Mouse (Mus musculus) stomach, embryonic 14.5 days (tissue): ENCODE data around the gene Jag1. TPM values are rescaled to one million over a fixed set of nuclear protein-coding genes. Genes with fewer than 3 reads are reported as not detected.
A peak's percentile ranks its signal among the peaks of the same experiment; 100 is the strongest.

Experiments
- ATAC-seq: fragments of 200-750 bp; cut with Nextera tagmentation; 2 replicates; pipeline ENCODE4 v1.8.0; 2017; ENCODE audit warnings: low read depth, moderate TSS enrichment; ENCODE audit not compliant: insufficient number of reproducible peaks, insufficient read depth, low FRiP score
- H3K27ac ChIP-seq: fragments of 300-500 bp; sonication (generic); 2 replicates; pipeline ENCODE4 v1.5.1; 2014; ENCODE audit warnings: mild to moderate bottlenecking, low read length, moderate library complexity, mixed read lengths
- H3K27me3 ChIP-seq: fragments of 300-500 bp; sonication (generic); 2 replicates; pipeline ENCODE4 v1.6.1; 2014; ENCODE audit warnings: low read length, control low read depth, mixed read lengths; ENCODE audit not compliant: control insufficient read depth, insufficient read depth
- H3K36me3 ChIP-seq: fragments of 300-500 bp; sonication (generic); 2 replicates; pipeline ENCODE4 v1.6.1; 2014; ENCODE audit warnings: mild to moderate bottlenecking, control low read depth, low read length, moderate library complexity, mixed read lengths; ENCODE audit not compliant: control insufficient read depth, insufficient read depth
- H3K4me1 ChIP-seq: fragments of 300-500 bp; sonication (generic); 2 replicates; pipeline ENCODE4 v1.6.1; 2014; ENCODE audit warnings: low read length, control low read depth, mixed read lengths; ENCODE audit not compliant: control insufficient read depth, insufficient read depth
- H3K4me2 ChIP-seq: fragments of 300-500 bp; sonication (generic); replicated peaks from 2 replicates; pipeline ENCODE4 v1.6.1; 2014; ENCODE audit warnings: low read depth, low read length, control low read depth
- H3K4me3 ChIP-seq: fragments of 300-500 bp; sonication (generic); 2 replicates; pipeline ENCODE4 v1.5.1; 2014; ENCODE audit warnings: low read depth, low read length, control low read depth
- H3K9ac ChIP-seq: fragments of 300-500 bp; sonication (generic); replicated peaks from 2 replicates; pipeline ENCODE4 v1.6.1; 2014; ENCODE audit warnings: low read depth, mild to moderate bottlenecking, control low read depth, low read length, moderate library complexity, mixed read lengths
- H3K9me3 ChIP-seq: fragments of 300-500 bp; sonication (generic); 2 replicates; pipeline ENCODE4 v1.6.1; 2016; ENCODE audit warnings: low read depth, low read length, control low read depth; ENCODE audit not compliant: control insufficient read depth
- WGBS: fragments of 180-500 bp; shearing (Covaris S2); extraction: QIAGEN DNeasy Blood & Tissue Kit; methylation state at CpG from one replicate; pipeline ENCODE4 v1.1.7; 2014; 5-methylcytosine and 5-hydroxymethylcytosine counted together
- polyA plus RNA-seq: library from polyadenylated mRNA; unstranded; fragments of >200 nt; fragmentation: Nextera tagmentation; extraction: Ambion mirVana; gene quantifications from 2 replicates; pipeline ENCODE4 v1.2.1, GENCODE M21; 2014

The Jag1 gene
- polyA plus RNA-seq, 1 experiment from 2014 or later = 20.2 TPM

DNA sequence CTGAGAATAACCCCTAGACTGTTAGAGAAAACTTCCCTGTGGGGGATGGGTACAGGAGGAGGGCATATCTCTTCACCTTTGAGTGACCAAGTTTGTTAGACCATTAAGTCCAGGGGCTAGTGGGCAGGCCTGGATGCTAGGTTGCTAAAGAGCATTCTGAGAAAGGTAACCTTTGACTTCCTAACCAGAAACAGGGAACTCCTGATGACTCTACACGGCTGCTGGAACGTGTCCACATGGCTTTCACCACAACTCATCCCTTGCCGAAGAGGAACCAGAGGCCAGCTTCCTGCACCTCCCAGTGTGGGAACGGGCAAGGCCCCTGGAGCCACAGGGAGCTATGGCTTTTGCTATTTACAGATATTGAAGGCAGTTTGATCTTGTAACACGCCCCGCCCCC, 36.0 kb downstream of the Jag1 start:
- ATAC-seq = no peak
- H3K9ac ChIP-seq = no peak overlapping the region
- peaks cover 3% of the 10 kb centered on the region for H3K4me1 ChIP-seq
- no peak overlapping the region for H3K4me3 ChIP-seq
- no peaks in the 10 kb centered on the region for H3K9me3 ChIP-seq
- no peak overlapping the region for H3K4me2 ChIP-seq
- no peak overlapping the region for H3K27ac ChIP-seq
- no peaks in the 10 kb centered on the region for H3K27me3 ChIP-seq
- peaks cover 29% of the 10 kb centered on the region for H3K36me3 ChIP-seq
- 76% methylated on average over 6 of the region's 6 CpGs for WGBS

- H3K4me3 ChIP-seq = no peak overlapping the region
- ATAC-seq = no peak
- H3K4me1 ChIP-seq = peaks cover 3% of the 10 kb centered on the region
- H3K9ac ChIP-seq = no peak overlapping the region
- H3K9me3 ChIP-seq = no peaks in the 10 kb centered on the region
- no peak overlapping the region for H3K4me2 ChIP-seq
- H3K27me3 ChIP-seq = no peaks in the 10 kb centered on the region
- no peak overlapping the region for H3K27ac ChIP-seq
- WGBS = 24% methylated on average over 10 of the region's 10 CpGs
- H3K36me3 ChIP-seq = peaks cover 23% of the 10 kb centered on the region
These were observed 36.6 kb downstream of the Jag1 start for GRCm38 (mm10) chr2:137079721-137080320.

DNA sequence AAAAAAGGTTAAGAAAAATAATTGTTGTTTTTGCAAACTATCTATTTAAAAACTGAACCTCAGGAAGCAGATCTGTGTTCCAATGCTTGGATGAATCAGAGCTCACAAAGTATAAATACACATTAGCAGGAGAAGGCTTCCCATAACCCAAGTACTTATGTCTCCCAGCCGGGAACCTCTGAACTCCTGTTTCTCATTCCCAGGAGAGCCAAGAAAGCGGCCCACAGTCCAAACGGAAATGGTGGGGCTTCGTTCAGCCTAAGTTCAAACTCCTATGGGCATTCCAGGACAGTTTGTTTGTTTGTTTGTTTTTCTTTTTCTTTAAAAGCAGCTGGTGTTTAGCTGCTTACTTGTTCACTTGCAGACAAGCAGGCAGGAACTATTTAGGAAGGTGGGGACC, 37.7 kb downstream of the Jag1 start:
- Histone ChIP-seq H3K36me3 (peaks cover 13% of the 10 kb centered on the region), H3K27me3 (no peaks in the 10 kb centered on the region), H3K9me3 (no peaks in the 10 kb centered on the region), H3K9ac (no peak overlapping the region), H3K27ac (no peak overlapping the region), H3K4me1 (peaks cover 6% of the 10 kb centered on the region), H3K4me2 (no peak overlapping the region), H3K4me3 (no peak overlapping the region)
- 68% methylated on average over 4 of the region's 4 CpGs for WGBS
- ATAC-seq = no peak

DNA sequence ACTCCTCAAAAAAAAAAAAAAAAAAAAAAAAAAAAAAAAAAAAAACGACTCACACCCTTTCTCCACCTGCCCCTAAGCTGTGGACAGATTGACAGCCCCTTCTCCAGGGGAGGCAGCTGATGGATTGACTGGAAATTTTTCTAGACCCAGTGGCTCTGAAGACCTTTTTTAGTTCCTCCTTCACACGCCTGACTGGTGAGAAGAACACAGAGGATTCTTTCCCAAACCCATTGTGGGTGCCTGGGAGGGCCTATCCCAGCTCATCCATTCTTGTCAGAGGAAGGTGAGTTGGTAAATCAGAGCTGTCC, 42.2 kb downstream of the Jag1 start:
- no peak for ATAC-seq
- Histone ChIP-seq H3K4me1 (0 out of 2 replicates have a peak, but pooled peaks cover 4% of the 10 kb centered on the region), H3K9me3 (no peaks in the 10 kb centered on the region), H3K4me3 (no peak overlapping the region), H3K27me3 (no peaks in the 10 kb centered on the region), H3K36me3 (no peaks in the 10 kb centered on the region), H3K9ac (no peak overlapping the region), H3K27ac (no peak overlapping the region), H3K4me2 (no peak overlapping the region)
- 33% methylated on average over 2 of the region's 2 CpGs for WGBS

DNA sequence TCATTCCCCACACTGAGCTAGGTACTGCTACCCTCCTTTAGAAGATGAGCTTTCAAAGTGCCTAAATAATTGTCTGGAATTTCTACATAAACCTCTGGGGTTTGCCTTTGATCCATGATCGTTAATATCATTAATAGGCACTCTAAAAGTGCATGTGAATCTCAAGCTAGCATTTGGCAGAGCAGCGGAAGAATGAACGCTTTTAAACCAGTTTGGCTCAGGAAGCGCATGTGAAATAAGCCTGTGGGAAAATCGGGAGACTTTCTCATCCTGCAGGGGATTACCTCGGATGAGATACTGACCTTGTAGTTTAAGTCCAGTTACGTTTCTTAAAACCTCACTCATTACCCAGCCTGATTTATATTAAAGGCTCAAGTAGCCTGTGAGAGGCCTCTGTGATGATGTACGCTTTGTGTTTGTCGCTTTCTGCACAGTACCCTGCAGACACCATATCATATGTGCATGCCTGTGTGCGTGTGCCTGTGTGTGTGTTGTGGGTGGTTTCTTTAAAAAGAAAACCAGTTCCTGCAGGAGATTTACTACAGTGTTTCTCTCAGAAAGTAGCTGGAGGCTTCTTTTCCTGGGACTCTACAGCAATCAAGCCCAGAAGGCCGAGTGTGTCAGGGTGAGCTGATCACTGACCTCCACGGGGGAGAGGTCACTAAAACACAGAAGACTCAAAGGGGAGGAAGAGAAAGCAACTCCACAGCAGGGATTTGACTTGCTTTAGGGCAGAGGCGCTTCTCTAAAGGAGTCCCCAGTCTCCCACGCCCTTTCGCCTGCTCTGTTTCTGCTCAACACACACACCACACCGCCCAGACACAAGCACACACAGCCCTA, 42.8 kb downstream of the Jag1 start:
- H3K4me2 ChIP-seq = no peak overlapping the region
- H3K27ac ChIP-seq = peak overlapping the region; percentile 27; the same call in 1 of the 2 replicates
- no peak overlapping the region for H3K4me3 ChIP-seq
- no peak overlapping the region for H3K9ac ChIP-seq
- no peak for ATAC-seq
- 0 out of 2 replicates have a peak, but pooled peaks cover 4% of the 10 kb centered on the region for H3K4me1 ChIP-seq
- H3K36me3 ChIP-seq = no peaks in the 10 kb centered on the region
- WGBS = 50% methylated on average over 16 of the region's 16 CpGs
- no peaks in the 10 kb centered on the region for H3K27me3 ChIP-seq
- no peaks in the 10 kb centered on the region for H3K9me3 ChIP-seq

DNA sequence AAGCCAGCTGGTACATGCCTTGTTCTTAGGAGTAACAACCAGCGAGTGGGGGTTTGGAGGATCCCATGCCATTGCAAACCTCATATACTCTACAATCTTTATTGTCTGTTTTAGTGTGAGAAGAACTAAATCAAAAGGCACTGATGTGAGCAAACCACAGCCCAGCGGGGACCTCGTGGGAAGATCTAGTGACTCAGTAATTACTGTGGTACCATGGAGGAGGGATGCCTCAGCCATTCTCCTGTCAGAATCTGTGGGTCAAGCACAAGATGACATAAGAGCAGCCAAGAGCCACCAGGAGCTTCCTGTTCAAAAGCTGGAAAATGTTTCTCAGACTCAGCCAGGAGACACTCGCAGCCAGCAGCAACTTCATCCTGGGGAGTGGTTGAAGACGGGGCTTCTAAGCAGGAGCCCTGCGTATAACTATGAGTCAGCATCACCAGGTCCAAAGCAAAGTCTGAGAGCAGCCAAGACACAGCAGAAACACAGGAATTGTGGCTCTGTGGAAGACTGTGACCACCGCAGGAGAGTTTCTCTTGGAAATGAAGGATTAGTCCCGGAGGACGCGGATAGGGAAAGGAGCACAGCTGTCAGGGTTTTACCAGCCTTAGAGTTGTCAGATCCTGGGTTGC, 48.8 kb downstream of the Jag1 start:
- H3K36me3 ChIP-seq = no peaks in the 10 kb centered on the region
- H3K9ac ChIP-seq = no peak overlapping the region
- no peaks in the 10 kb centered on the region for H3K27me3 ChIP-seq
- no peak overlapping the region for H3K4me3 ChIP-seq
- 79% methylated on average over 10 of the region's 10 CpGs for WGBS
- H3K9me3 ChIP-seq = no peaks in the 10 kb centered on the region
- H3K27ac ChIP-seq = no peak overlapping the region
- H3K4me1 ChIP-seq = no peaks in the 10 kb centered on the region
- no peak for ATAC-seq
- H3K4me2 ChIP-seq = no peak overlapping the region

DNA sequence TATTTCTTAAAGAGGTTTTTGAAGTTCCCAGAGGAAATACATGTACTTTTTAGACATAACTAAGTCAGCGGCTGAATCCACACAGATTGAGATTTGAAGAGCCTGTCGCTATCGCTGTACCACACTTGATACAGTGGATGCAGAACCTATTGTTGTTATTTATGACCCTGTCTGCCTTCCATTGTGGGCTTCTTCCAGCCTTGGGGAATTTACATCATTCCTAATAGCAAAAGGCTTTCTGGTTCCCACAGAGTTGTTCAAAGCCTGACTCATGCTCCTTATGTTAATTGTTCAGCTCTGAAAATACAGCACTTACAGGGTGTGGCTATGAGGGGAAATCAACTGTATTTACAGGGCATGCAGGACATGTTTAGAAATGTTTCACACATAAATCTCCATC, 51.9 kb downstream of the Jag1 start:
- no peak for ATAC-seq
- H3K9ac ChIP-seq = no peak overlapping the region
- no peaks in the 10 kb centered on the region for H3K36me3 ChIP-seq
- H3K9me3 ChIP-seq = no peaks in the 10 kb centered on the region
- no peaks in the 10 kb centered on the region for H3K27me3 ChIP-seq
- no peak overlapping the region for H3K27ac ChIP-seq
- H3K4me1 ChIP-seq = no peaks in the 10 kb centered on the region
- no peak overlapping the region for H3K4me2 ChIP-seq
- 86% methylated on average over 3 of the region's 3 CpGs for whole genome bisulfite sequencing
- no peak overlapping the region for H3K4me3 ChIP-seq

- Histone ChIP-seq H3K4me2 (no peak overlapping the region), H3K27ac (no peak overlapping the region), H3K36me3 (no peaks in the 10 kb centered on the region), H3K9ac (no peak overlapping the region), H3K9me3 (no peaks in the 10 kb centered on the region), H3K4me1 (no peaks in the 10 kb centered on the region), H3K27me3 (no peaks in the 10 kb centered on the region), H3K4me3 (no peak overlapping the region)
- ATAC-seq = no peak
- WGBS = 86% methylated on average over 1 of the region's 1 CpGs
These were observed 52.6 kb downstream of the Jag1 start for GRCm38 (mm10) chr2:137063829-137064228.
